Mouse (Mus musculus): ENCODE results near the gene St3gal4. TPM values are rescaled to one million over a fixed set of nuclear protein-coding genes. Genes with fewer than 3 reads are reported as not detected.

The St3gal4 gene
- total RNA-seq, 2 experiments from 2014 or later: 19.1 to 26.3 TPM

GRCm38 (mm10) chr9:35131637-35132397 is 12.7 kb upstream of the St3gal4 start:
- no peak for DNase-seq (ENCODE audit: low spot score in 2 of 2)

DNA sequence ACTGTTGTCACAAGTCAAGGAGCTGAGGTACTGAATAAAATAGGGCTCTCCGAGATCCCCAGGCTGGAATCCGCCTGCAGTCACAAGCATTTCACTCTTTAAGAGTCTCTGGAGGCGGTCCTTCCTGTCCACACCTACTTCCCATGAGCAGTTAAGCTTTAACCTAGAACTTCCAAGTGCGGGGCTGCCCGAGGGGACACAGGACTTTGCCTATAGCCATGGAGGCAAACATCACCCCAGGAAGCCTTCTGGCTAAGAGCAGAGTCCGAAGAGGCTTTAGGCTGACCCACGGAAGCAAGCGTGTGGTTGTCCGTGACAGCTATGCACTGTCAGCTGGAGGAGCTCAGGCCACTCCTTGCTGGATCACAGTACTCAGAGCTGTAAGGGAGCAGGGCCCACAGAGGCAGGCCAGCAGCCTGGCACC is 9.9 kb upstream of the St3gal4 start:
- no peak for DNase-seq (ENCODE audit: low spot score in 2 of 2)

- DNase-seq (ENCODE audit: low spot score in 2 of 2): no peak
Observed at GRCm38 (mm10) chr9:35128564-35128963, 9.5 kb upstream of the St3gal4 start.

DNA sequence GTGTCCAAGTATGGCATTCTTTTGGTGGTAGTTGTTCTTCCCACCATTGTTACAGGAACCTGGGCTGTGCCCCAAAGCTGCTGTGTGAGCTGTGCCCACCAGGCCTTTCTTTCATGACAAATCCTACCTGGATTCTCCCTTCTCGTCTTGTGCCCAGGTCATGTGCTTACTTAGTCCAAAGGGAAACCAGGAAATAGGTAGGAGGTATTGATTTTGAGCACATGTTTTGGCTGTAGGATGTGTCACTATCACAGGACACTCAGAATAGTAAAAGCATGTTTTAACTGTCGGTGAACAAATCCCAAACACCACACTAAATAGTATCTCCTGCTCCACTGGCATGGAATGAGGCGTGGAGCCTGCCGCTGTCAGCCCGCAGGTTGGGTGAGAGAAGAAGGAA is 8.5 kb upstream of the St3gal4 start:
- no peak for DNase-seq (ENCODE audit: low spot score in 2 of 2)

DNA sequence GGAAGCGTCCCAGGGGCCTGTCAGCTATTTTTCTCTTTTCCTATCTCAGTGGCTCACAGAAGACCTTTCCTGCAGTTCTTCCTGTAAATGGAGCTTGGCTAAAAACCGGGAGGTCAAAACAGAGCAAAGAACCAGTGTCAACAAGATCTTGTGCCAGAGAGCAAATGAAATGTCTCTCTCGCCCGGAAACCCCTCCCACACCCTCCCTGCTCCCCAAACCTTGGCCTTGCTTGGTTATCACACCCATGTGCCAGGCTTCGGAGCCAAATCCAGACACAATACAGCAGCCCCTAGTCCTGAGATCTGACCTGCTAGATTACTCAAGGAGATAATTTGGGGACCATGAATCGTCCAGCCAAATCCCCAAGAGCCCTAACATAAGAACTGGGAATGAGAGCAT is 8.1 kb upstream of the St3gal4 start:
- DNase-seq (ENCODE audit: low spot score in 2 of 2): no peak

GRCm38 (mm10) chr9:35124678-35124955 is 5.5 kb upstream of the St3gal4 start:
- no peak for DNase-seq (ENCODE audit: low spot score in 2 of 2)

DNA sequence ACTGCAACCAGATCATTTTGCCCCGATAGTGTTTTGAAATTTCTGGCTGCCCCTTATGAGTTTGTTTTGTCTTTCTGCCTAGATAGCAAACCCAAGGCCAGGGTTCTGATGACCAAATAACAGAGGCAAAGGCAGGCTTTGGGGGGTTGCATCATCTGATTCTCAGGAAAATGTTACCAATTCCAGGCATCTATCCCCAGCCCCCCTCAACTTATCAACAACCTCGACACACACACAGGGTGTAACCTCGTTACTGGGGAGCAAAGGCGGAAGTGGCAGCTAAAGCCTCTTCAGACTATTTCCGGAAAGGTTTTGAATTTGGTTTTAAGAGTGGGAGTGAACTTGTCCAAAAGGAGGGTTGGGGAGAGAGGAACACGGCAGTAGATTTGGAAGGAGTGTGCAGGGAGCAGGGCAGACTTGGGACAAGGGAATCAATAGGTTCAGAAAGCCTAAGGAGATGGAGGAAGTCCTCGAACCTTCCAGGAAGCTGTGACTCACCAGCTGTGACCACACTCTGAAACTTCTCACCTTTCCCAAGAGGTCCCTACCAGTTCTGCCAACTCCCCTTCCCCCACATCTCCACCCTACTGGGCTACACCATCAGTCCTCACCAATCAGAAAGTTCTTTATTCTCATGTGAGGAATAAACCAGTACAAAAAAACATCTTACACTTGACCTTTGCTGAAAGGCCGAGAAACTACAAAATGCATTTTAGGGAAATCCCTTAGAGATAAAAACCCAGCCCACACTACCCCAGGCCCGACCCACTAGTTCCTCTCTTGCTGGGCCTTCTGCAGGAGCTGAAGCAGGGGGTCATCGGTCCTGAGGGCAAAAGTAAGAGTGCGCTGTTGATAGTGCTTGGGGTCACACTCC is 5.0 kb upstream of the St3gal4 start:
- no peak for DNase-seq (ENCODE audit: low spot score in 2 of 2)

DNA sequence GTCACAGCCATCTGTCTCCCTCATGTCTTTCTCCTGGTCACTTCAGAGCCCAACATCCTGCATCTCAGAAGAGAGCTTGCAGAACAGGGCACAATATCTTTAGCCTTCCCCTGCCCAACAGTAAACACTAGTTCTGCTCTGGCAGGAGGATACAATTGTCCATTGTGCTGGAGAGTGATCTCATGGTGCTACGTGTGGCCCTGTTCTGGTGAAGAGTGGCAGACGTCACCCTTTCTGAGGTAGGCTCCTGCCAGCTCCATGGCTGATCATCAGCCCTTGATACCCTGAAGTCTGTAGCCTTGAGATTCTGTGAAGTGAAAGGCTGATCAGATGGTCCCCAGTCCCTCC is 4.4 kb upstream of the St3gal4 start:
- no peak for DNase-seq (ENCODE audit: low spot score in 2 of 2)

GRCm38 (mm10) chr9:35122551-35123266 is 3.6 kb upstream of the St3gal4 start:
- no peak for DNase-seq (ENCODE audit: low spot score in 2 of 2)

DNA sequence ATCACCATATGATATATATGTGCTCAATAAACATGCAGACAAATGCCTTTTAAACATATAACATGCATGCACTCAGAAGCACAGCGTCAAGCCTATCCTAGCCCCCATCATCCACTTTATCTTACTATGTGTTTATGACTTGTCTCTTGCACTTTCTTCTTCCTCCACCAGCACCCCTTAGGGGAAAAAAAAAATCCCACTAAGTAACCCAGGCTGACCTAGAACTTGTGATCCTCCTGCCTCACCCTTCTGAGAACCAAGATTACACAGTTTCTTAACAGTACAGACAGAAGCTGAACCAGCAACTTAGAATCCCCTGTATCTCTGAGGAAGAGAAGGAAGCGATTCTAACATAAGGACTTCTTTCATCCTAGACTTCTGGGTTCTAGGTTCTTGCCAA is 505 bp downstream of the St3gal4 start:
- no peak for DNase-seq (ENCODE audit: low spot score in 2 of 2)

- DNase-seq (ENCODE audit: low spot score in 2 of 2): peak in 1 of 2 experiments; percentile 45
Observed at GRCm38 (mm10) chr9:35117384-35118295, 1.4 kb downstream of the St3gal4 start.

- peak; percentile 77 to 79 for DNase-seq (ENCODE audit: low spot score in 2 of 2)
Observed at GRCm38 (mm10) chr9:35116391-35117381, 2.4 kb downstream of the St3gal4 start.

DNA sequence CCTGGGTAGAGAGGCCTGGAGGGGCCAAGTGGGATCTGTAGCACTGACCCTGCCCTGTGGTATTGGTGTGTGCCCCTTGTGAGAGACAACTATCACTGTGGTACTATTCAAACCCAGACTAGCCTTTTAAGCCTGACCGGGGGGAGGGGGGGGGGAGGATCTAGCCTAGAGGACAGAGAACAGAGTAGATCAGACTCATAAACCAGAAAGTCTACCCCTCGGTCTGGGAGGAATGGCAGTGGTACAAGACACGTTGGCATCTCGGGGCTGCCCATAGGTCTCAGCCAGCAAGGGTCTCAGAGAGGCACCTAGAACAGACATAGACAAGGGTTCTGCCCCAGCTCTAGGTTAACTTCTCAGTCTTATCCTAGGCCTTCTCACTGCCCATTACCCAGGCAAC is 3.3 kb downstream of the St3gal4 start:
- no peak for DNase-seq (ENCODE audit: low spot score in 2 of 2)

- peak in 1 of 2 experiments; percentile 18 for DNase-seq (ENCODE audit: low spot score in 2 of 2)
Observed at GRCm38 (mm10) chr9:35115299-35115698, 3.8 kb downstream of the St3gal4 start.

DNA sequence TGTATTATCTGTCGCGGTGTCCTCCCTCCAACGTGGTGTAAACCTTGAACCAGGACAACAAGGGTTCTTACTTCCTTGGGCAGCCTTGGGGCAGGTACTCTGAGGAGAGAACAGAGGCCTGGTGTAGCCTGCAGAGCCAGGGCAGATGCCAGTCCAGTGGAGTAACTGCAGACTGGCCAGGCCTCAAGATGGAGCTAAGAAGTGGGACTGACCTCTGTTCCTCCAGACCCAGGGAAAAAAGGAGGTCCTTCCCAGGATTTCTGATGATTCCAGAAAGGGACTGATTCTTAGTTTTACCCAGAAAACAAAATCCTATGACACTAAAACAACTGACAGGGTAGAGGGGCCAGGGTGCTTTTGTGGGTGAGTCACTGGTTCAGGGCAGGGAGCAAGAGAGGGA is 4.8 kb downstream of the St3gal4 start:
- peak in 1 of 2 experiments; percentile 16 for DNase-seq (ENCODE audit: low spot score in 2 of 2)

DNA sequence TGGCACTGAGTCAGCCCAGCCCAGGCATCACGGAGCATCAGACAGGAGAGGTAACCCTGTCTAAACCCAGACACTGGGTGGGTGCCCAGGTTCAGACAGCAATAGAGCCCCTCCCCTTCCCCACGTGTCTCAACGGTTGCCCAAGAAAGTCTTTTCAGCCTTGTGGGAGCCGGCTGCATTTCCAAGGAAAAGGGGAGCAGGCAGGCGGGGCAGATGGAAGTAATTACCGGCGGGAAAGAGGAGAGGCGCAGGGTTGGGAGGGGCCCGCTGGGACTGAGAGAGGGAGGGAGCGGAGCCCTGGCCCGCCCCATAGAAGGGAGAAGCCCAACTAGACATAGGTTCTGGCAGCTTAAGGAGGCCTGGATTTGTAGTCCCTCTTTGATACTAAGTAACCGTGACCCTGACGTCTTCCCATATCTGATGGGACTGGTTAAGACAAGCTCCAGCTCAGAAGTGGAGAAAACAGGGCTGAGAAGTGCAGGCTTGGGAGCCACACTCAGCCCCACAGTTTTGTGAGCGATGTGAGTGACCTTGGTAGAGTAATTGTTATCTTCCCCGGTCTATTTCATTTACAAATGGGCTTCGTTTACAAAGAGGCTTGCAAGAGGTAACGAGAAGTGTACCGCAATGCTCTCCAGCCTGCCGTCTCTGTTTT is 7.0 kb downstream of the St3gal4 start:
- DNase-seq (ENCODE audit: low spot score in 2 of 2): peak in 1 of 2 experiments; percentile 40

- DNase-seq (ENCODE audit: low spot score in 2 of 2): peak in 1 of 2 experiments; percentile 20
Observed at GRCm38 (mm10) chr9:35111446-35111845, 7.6 kb downstream of the St3gal4 start.

- peak in 1 of 2 experiments; percentile 17 for DNase-seq (ENCODE audit: low spot score in 2 of 2)
Observed at GRCm38 (mm10) chr9:35110567-35110966, 8.5 kb downstream of the St3gal4 start.

- peak in 1 of 2 experiments; percentile 14 for DNase-seq (ENCODE audit: low spot score in 2 of 2)
Observed at GRCm38 (mm10) chr9:35110051-35110450, 9.0 kb downstream of the St3gal4 start.

Measured in adrenal gland, adult 18-20 months (tissue).